Mouse (Mus musculus): Measurements from ENCODE around the gene Tbx2.

Gene Tbx2

GRCm38 (mm10) chr11:85832231-85832924 lies at the start of gene Tbx2:
Gene Tbx2, plus strand, starts transcription at chr11:85832551.
- DNase-seq = peak; percentile 94 to 96

GRCm38 (mm10) chr11:85786113-85786718 lies 46.1 kb upstream of the Tbx2 start:
- DNase-seq = no peak

GRCm38 (mm10) chr11:85789750-85790149 lies 42.6 kb upstream of the Tbx2 start:
- DNase-seq = no peak

- DNase-seq = no peak
These were observed 42.1 kb upstream of the Tbx2 start for GRCm38 (mm10) chr11:85790267-85790666.

- peak in 1 of 2 experiments; percentile 40 for DNase-seq
These were observed 41.1 kb upstream of the Tbx2 start for GRCm38 (mm10) chr11:85791212-85791611.

- peak in 1 of 2 experiments; percentile 23 for DNase-seq
These were observed 39.7 kb upstream of the Tbx2 start for GRCm38 (mm10) chr11:85792534-85793215.

GRCm38 (mm10) chr11:85799456-85799855 lies 32.9 kb upstream of the Tbx2 start:
- DNase-seq = no peak

GRCm38 (mm10) chr11:85799856-85800255 lies 32.5 kb upstream of the Tbx2 start:
- DNase-seq = no peak

- DNase-seq = peak in 1 of 2 experiments; percentile 40
These were observed 32.0 kb upstream of the Tbx2 start for GRCm38 (mm10) chr11:85800380-85800779.

GRCm38 (mm10) chr11:85804048-85804447 lies 28.3 kb upstream of the Tbx2 start:
- no peak for DNase-seq

GRCm38 (mm10) chr11:85805779-85806178 lies 26.6 kb upstream of the Tbx2 start:
- DNase-seq = no peak

GRCm38 (mm10) chr11:85807353-85807752 lies 25.0 kb upstream of the Tbx2 start:
- peak in 1 of 2 experiments; percentile 47 for DNase-seq

GRCm38 (mm10) chr11:85811229-85811628 lies 21.1 kb upstream of the Tbx2 start:
- DNase-seq = no peak

- DNase-seq = no peak
These were observed 20.7 kb upstream of the Tbx2 start for GRCm38 (mm10) chr11:85811676-85812075.

- DNase-seq = peak; percentile 91 to 92
These were observed 20.0 kb upstream of the Tbx2 start for GRCm38 (mm10) chr11:85812201-85812966.

- no peak for DNase-seq
These were observed 17.7 kb upstream of the Tbx2 start for GRCm38 (mm10) chr11:85814678-85815077.

- DNase-seq = no peak
These were observed 15.9 kb upstream of the Tbx2 start for GRCm38 (mm10) chr11:85816471-85816870.

- peak in 1 of 2 experiments; percentile 58 for DNase-seq
These were observed 13.9 kb upstream of the Tbx2 start for GRCm38 (mm10) chr11:85818401-85818800.

- DNase-seq = no peak
These were observed 11.4 kb upstream of the Tbx2 start for GRCm38 (mm10) chr11:85820959-85821358.

- peak in 1 of 2 experiments; percentile 53 for DNase-seq
These were observed 10.7 kb upstream of the Tbx2 start for GRCm38 (mm10) chr11:85821659-85822058.

- peak; percentile 75 to 86 for DNase-seq
These were observed 9.2 kb upstream of the Tbx2 start for GRCm38 (mm10) chr11:85823181-85823580.

GRCm38 (mm10) chr11:85823794-85824193 lies 8.6 kb upstream of the Tbx2 start:
- no peak for DNase-seq

- no peak for DNase-seq
These were observed 7.3 kb upstream of the Tbx2 start for GRCm38 (mm10) chr11:85825031-85825430.

Data from kidney, adult 8-10 months (tissue).